In genomic region chr3:51048739-51049138, GRCm38 (mm10) we compare ENCODE assay signal across 19 mouse cellular contexts.
A peak's percentile ranks its signal among the peaks of the same experiment; 100 is the strongest.
DNase-seq lines count a peak whose midpoint lies in the region; TF ChIP-seq lines count a peak whose summit lies in the region.
"Had no signal": no experiment of that assay in that cellular context is flagged by ENCODE, and none has a peak within 500 bp of the region (broad histone marks: within the 10 kb centered on the region; RNA-seq: fewer than 3 reads in every experiment).

No protein-coding gene starts in this region.

- peak; percentile 10 for DNase-seq in layer of hippocampus, adult 9-11 months
- DNase-seq in layer of hippocampus, postnatal 36 days: no peak
- no peak for DNase-seq in lung, postnatal 4 days
- no peak for DNase-seq in adrenal gland, postnatal 25 days
- DNase-seq: adrenal gland, adult 2 months; adrenal gland, postnatal 10 days; adrenal gland, postnatal 36 days; cerebellum, adult 11 months; cerebellum, adult 18-20 months; cerebellum, adult 8-10 months; cerebellum, adult 9-11 months; cerebellum, postnatal 14 days; cerebellum, postnatal 36 days; forebrain, postnatal 0 days had no signal

- H3K27ac ChIP-seq in cortical plate, adult 2 months (ENCODE audit: insufficient read depth, low read length): peak overlapping the region; percentile 50; the same call in 1 of the 2 replicates
- H3K27ac ChIP-seq: embryonic facial prominence, embryonic 10.5 days; embryonic facial prominence, embryonic 12.5 days; forebrain, embryonic 13.5 days; forebrain, embryonic 15.5 days had no signal

- no peak for TF ChIP-seq CTCF in cortical plate, adult 2 months (IDR thresholded peaks at IDR 0.05; ENCODE audit: extremely low read depth, insufficient read depth, low read length)

- TF ChIP-seq POLR2A in cortical plate, adult 2 months (IDR thresholded peaks at IDR 0.05; ENCODE audit: extremely low read depth, insufficient read depth, low read length): no peak

- H3K4me1 ChIP-seq in cortical plate, adult 2 months (ENCODE audit: control insufficient read depth, insufficient read depth, low read length): no peaks in the 10 kb centered on the region
- H3K4me1 ChIP-seq: embryonic facial prominence, embryonic 10.5 days; embryonic facial prominence, embryonic 12.5 days; forebrain, embryonic 13.5 days; forebrain, embryonic 15.5 days had no signal

- H3K4me3 ChIP-seq in cortical plate, adult 2 months (ENCODE audit: insufficient read depth, low read length): no peak overlapping the region
- H3K4me3 ChIP-seq: embryonic facial prominence, embryonic 10.5 days; embryonic facial prominence, embryonic 12.5 days; forebrain, embryonic 13.5 days; forebrain, embryonic 15.5 days had no signal
